Mouse (Mus musculus) G1E (cell line): ENCODE results near the gene Ppp1r1c.

Experiments
- CTCF ChIP-seq: IDR thresholded peaks from 2 replicates; pipeline ENCODE4 v1.5.1; 2012; ENCODE audit warnings: low read depth, low read length, inconsistent platforms, mixed read lengths
- GATA1 ChIP-seq: IDR thresholded peaks from 2 replicates; pipeline ENCODE4 v1.6.1; 2012; ENCODE audit warnings: borderline replicate concordance, low read length, inconsistent platforms, mixed read lengths

GRCm38 (mm10) chr2:79690838-79691237 lies 16.7 kb upstream of the Ppp1r1c start:
- TF ChIP-seq CTCF (no peak), GATA1 (no peak)
